8 mouse cellular contexts compared by ENCODE assay signal in the genomic region with DNA sequence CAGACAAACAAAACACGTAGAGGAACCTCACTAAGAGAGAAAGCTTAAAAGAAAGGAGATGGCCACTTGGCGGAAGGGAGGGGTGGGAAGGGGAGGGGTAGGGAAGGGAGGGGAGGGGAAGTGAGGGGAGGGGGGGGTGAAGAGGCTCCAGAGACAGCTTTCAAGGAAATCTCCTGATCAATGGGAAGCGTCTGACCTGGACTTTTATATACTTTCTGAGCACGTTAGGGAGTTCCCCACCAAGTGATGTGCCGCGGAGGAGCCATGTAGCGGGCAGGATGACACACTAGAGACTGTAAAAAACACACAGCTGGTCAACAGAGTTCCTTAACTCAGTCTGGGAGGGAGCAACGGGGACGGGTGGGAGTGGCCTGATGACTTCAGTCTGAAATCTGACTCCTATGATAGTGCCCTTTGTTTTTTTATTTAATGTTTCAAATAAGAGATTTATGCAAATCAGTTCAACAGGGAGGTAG. TPM values are rescaled to one million over a fixed set of nuclear protein-coding genes. Genes with fewer than 3 reads are reported as not detected.
DNase-seq lines count a peak whose midpoint lies in the region; ATAC-seq lines count a peak whose summit lies in the region.

No protein-coding gene starts in this region.

- 3% methylated on average over 9 of the region's 9 CpGs for whole genome bisulfite sequencing in forebrain, embryonic 13.5 days
- 3% methylated on average over 9 of the region's 9 CpGs for WGBS in hindbrain, embryonic 13.5 days
- WGBS in liver, embryonic 15.5 days (ENCODE audit: insufficient replicate concordance) = 3% methylated on average over 8 of the region's 9 CpGs
- under 1% methylated on average over 8 of the region's 9 CpGs for WGBS in neural tube, embryonic 13.5 days

- H3K9me3 ChIP-seq in forebrain, embryonic 13.5 days (replicated peaks) = no peaks in the 10 kb centered on the region
- no peaks in the 10 kb centered on the region for H3K9me3 ChIP-seq in hindbrain, embryonic 13.5 days
- no peaks in the 10 kb centered on the region for H3K9me3 ChIP-seq in liver, embryonic 15.5 days (replicated peaks)
- no peaks in the 10 kb centered on the region for H3K9me3 ChIP-seq in neural tube, embryonic 13.5 days

- H3K4me1 ChIP-seq in forebrain, embryonic 13.5 days = peaks cover 11% of the 10 kb centered on the region
- peaks cover 11% of the 10 kb centered on the region for H3K4me1 ChIP-seq in hindbrain, embryonic 13.5 days (replicated peaks)
- H3K4me1 ChIP-seq in liver, embryonic 15.5 days (replicated peaks) = peaks cover 38% of the 10 kb centered on the region
- H3K4me1 ChIP-seq in neural tube, embryonic 13.5 days (replicated peaks) = 0 out of 2 replicates have a peak, but pooled peaks cover 14% of the 10 kb centered on the region

- peak; percentile 47 for DNase-seq in urinary bladder, postnatal 14 days (ENCODE audit: low spot score)
- no peak for DNase-seq in urinary bladder, adult 2 months (ENCODE audit: low spot score)
- DNase-seq in right cerebral cortex, adult 18-20 months = no peak
- no peak for DNase-seq in right cerebral cortex, postnatal 14 days

- H3K36me3 ChIP-seq in forebrain, embryonic 13.5 days (ENCODE audit: poor library complexity, severe bottlenecking) = no peaks in the 10 kb centered on the region
- no peaks in the 10 kb centered on the region for H3K36me3 ChIP-seq in hindbrain, embryonic 13.5 days
- H3K36me3 ChIP-seq in liver, embryonic 15.5 days (replicated peaks) = no peaks in the 10 kb centered on the region
- no peaks in the 10 kb centered on the region for H3K36me3 ChIP-seq in neural tube, embryonic 13.5 days

- no peak overlapping the region for H3K4me3 ChIP-seq in forebrain, embryonic 13.5 days
- H3K4me3 ChIP-seq in hindbrain, embryonic 13.5 days = peak overlapping the region; percentile 23
- H3K4me3 ChIP-seq in liver, embryonic 15.5 days (replicated peaks) = peak overlapping the region; percentile 55
- H3K4me3 ChIP-seq in neural tube, embryonic 13.5 days = peak overlapping the region; percentile 21

- H3K27me3 ChIP-seq in forebrain, embryonic 13.5 days = peaks cover 17% of the 10 kb centered on the region; the same call in 1 of the 2 replicates
- 0 out of 2 replicates have a peak, but pooled peaks cover 3% of the 10 kb centered on the region for H3K27me3 ChIP-seq in hindbrain, embryonic 13.5 days
- H3K27me3 ChIP-seq in liver, embryonic 15.5 days = peaks cover 9% of the 10 kb centered on the region; the same call in 1 of the 2 replicates
- no peaks in the 10 kb centered on the region for H3K27me3 ChIP-seq in neural tube, embryonic 13.5 days

- no peak for ATAC-seq in forebrain, embryonic 13.5 days
- ATAC-seq in hindbrain, embryonic 13.5 days (ENCODE audit: low FRiP score) = 0 out of 2 replicates have a peak, but pooled peaks have one; percentile 49
- ATAC-seq in liver, embryonic 15.5 days (ENCODE audit: insufficient read depth) = no peak
- peak; percentile 58 for ATAC-seq in neural tube, embryonic 13.5 days (ENCODE audit: low read depth)

- H3K9ac ChIP-seq in forebrain, embryonic 13.5 days = peak overlapping the region; percentile 34; the same call in 1 of the 2 replicates
- H3K9ac ChIP-seq in hindbrain, embryonic 13.5 days = peak overlapping the region; percentile 51; the same call in 1 of the 2 replicates
- H3K9ac ChIP-seq in liver, embryonic 15.5 days = no peak overlapping the region
- H3K9ac ChIP-seq in neural tube, embryonic 13.5 days = peak overlapping the region; percentile 32

- no peak overlapping the region for H3K27ac ChIP-seq in forebrain, embryonic 13.5 days
- no peak overlapping the region for H3K27ac ChIP-seq in hindbrain, embryonic 13.5 days
- peak overlapping the region; percentile 80 for H3K27ac ChIP-seq in liver, embryonic 15.5 days (replicated peaks)
- peak overlapping the region; percentile 29 for H3K27ac ChIP-seq in neural tube, embryonic 13.5 days (replicated peaks)

- peak overlapping the region; percentile 51 for H3K4me2 ChIP-seq in forebrain, embryonic 13.5 days
- peak overlapping the region; percentile 48 for H3K4me2 ChIP-seq in hindbrain, embryonic 13.5 days
- H3K4me2 ChIP-seq in liver, embryonic 15.5 days = peak overlapping the region; percentile 73
- H3K4me2 ChIP-seq in neural tube, embryonic 13.5 days = peak overlapping the region; percentile 53

RNA-seq across cellular contexts. Expression of gene D17Wsu92e, which starts 6.5 kb away (rescaled TPM):
- polyA plus RNA-seq in urinary bladder, adult 2 months (2012; rRNA removed) = 62.7 and 79.1 TPM in 2 replicates
- polyA plus RNA-seq in forebrain, embryonic 13.5 days (2015; fragmentation: Nextera tagmentation; extraction: Ambion mirVana) = 9.1 and 11.3 TPM in 2 replicates
- polyA plus RNA-seq in hindbrain, embryonic 13.5 days (2015; fragmentation: Nextera tagmentation; extraction: Ambion mirVana) = 10.0 and 10.1 TPM in 2 replicates
- 13.3 and 18.2 TPM in 2 replicates for polyA plus RNA-seq in liver, embryonic 15.5 days (2015; fragmentation: Nextera tagmentation; extraction: Ambion mirVana)
- 9.2 and 10.0 TPM in 2 replicates for polyA plus RNA-seq in neural tube, embryonic 13.5 days (2015; fragmentation: Nextera tagmentation; extraction: Ambion mirVana)

RNA-seq across cellular contexts. Expression of gene Snrpc, which starts 11.0 kb away (rescaled TPM):
- polyA plus RNA-seq in urinary bladder, adult 2 months (2012; rRNA removed) = 74.7 and 77.3 TPM in 2 replicates
- 381 and 396 TPM in 2 replicates for polyA plus RNA-seq in forebrain, embryonic 13.5 days (2015; fragmentation: Nextera tagmentation; extraction: Ambion mirVana)
- polyA plus RNA-seq in hindbrain, embryonic 13.5 days (2015; fragmentation: Nextera tagmentation; extraction: Ambion mirVana) = 260 and 270 TPM in 2 replicates
- 115 and 125 TPM in 2 replicates for polyA plus RNA-seq in liver, embryonic 15.5 days (2015; fragmentation: Nextera tagmentation; extraction: Ambion mirVana)
- 257 and 271 TPM in 2 replicates for polyA plus RNA-seq in neural tube, embryonic 13.5 days (2015; fragmentation: Nextera tagmentation; extraction: Ambion mirVana)

RNA-seq across cellular contexts. Expression of gene Uhrf1bp1, which starts 29.3 kb away (rescaled TPM):
- 5.2 and 6.0 TPM in 2 replicates for polyA plus RNA-seq in urinary bladder, adult 2 months (2012; rRNA removed)
- polyA plus RNA-seq in forebrain, embryonic 13.5 days (2015; fragmentation: Nextera tagmentation; extraction: Ambion mirVana) = 4.7 and 5.5 TPM in 2 replicates
- 5.6 and 6.7 TPM in 2 replicates for polyA plus RNA-seq in hindbrain, embryonic 13.5 days (2015; fragmentation: Nextera tagmentation; extraction: Ambion mirVana)
- polyA plus RNA-seq in liver, embryonic 15.5 days (2015; fragmentation: Nextera tagmentation; extraction: Ambion mirVana) = 2.2 and 2.5 TPM in 2 replicates
- 5.1 and 6.0 TPM in 2 replicates for polyA plus RNA-seq in neural tube, embryonic 13.5 days (2015; fragmentation: Nextera tagmentation; extraction: Ambion mirVana)

Comparison
In these comparisons a context has a peak if more than half of its experiments do, and no peak if none do; other contexts are left out.
1. ATAC-seq: peak in hindbrain, embryonic 13.5 days (single experiment) and neural tube, embryonic 13.5 days (single experiment); none in forebrain, embryonic 13.5 days (single experiment) and liver, embryonic 15.5 days (single experiment).
2. H3K27ac ChIP-seq: peak in liver, embryonic 15.5 days (single experiment) and neural tube, embryonic 13.5 days (single experiment); none in forebrain, embryonic 13.5 days (single experiment) and hindbrain, embryonic 13.5 days (single experiment).
3. Peak in every context shown above with its lines, with median percentiles within 50 percentile points of each other: H3K4me2 ChIP-seq.